Mouse (Mus musculus): ENCODE measurements at regions not wholly inside any gene's neighbourhood (a gene's known extent, or its start where the extent isn't known, plus 50 kb on each side); places are given as distances from the start of the nearest gene placed in this dataset.

- no peak for DNase-seq (ENCODE audit: low spot score)
Observed at GRCm38 (mm10) chr1:157013669-157014048, 74.2 kb upstream of the Ralgps2 start.

GRCm38 (mm10) chr1:157012950-157013668 lies 73.7 kb upstream of the Ralgps2 start:
- no peak for DNase-seq (ENCODE audit: low spot score)

- DNase-seq (ENCODE audit: low spot score): no peak
Observed at GRCm38 (mm10) chr1:157011226-157011625, 71.8 kb upstream of the Ralgps2 start.

DNA sequence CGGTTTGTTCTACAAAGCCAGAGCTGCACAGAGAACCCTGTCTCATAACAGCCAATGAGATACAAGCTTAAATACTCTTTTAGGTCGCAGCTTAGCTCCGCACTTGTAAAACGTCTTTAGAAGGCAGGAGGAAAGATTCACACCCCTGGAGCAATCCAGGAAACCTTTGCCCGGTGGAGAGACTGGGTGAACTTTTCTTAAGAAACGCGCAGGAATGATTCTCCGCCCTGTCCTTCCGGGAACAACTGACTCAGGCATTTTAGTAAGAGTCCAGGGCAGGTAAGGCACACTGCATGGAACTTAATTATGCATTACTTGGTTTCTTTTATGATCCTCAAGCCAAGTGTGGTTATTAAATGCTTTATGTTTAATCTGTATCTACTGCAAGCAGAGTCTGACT lies 70.0 kb upstream of the Ralgps2 start:
- DNase-seq (ENCODE audit: low spot score): no peak

- peak; percentile 61 for DNase-seq (ENCODE audit: low spot score)
Observed at GRCm38 (mm10) chr1:157007891-157008730, 68.7 kb upstream of the Ralgps2 start.

- no peak for DNase-seq (ENCODE audit: low spot score)
Observed at GRCm38 (mm10) chr1:157004312-157005074, 65.1 kb upstream of the Ralgps2 start.

- DNase-seq (ENCODE audit: low spot score): no peak
Observed at GRCm38 (mm10) chr1:157003034-157003433, 63.6 kb upstream of the Ralgps2 start.

- DNase-seq (ENCODE audit: low spot score): no peak
Observed at GRCm38 (mm10) chr1:157002258-157002657, 62.8 kb upstream of the Ralgps2 start.

DNA sequence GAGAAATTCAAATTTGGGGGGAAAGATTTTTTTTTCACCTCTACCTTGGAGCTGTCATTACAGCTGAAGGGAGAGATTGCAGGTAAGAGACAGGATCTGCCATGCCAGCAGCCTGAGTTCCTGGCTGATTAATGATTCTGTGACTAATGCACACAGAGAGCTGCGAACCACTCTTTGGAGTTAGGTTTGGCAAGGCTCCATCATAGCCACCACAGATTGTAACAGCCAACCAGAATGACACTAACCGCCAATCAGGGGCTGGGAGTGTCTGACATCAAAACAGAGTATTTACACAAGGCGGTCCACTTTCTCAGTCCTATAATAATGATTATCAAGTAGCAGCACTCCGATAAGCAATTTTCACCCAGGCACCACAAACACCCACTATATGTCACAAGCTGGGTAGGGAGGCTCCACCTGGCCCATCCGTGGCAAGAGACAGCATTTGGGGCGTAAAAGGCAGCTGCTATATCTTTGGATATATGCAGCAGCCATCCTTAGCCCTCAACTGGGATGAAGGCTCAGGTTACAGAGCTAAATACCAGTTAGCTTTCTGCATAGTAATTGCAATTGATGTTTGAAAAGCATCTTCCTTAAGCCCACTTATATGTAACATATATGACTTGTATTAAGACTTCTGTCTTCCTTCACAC lies 61.7 kb upstream of the Ralgps2 start:
- DNase-seq (ENCODE audit: low spot score): no peak

GRCm38 (mm10) chr1:156999947-157000346 lies 60.5 kb upstream of the Ralgps2 start:
- DNase-seq (ENCODE audit: low spot score): no peak

GRCm38 (mm10) chr1:156999272-156999671 lies 59.8 kb upstream of the Ralgps2 start:
- no peak for DNase-seq (ENCODE audit: low spot score)

GRCm38 (mm10) chr1:156997476-156998305 lies 58.3 kb upstream of the Ralgps2 start:
- no peak for DNase-seq (ENCODE audit: low spot score)

- no peak for DNase-seq (ENCODE audit: low spot score)
Observed at GRCm38 (mm10) chr1:156997033-156997432, 57.6 kb upstream of the Ralgps2 start.

- DNase-seq (ENCODE audit: low spot score): no peak
Observed at GRCm38 (mm10) chr1:156996084-156996880, 56.9 kb upstream of the Ralgps2 start.

GRCm38 (mm10) chr1:156995180-156995951 lies 55.9 kb upstream of the Ralgps2 start:
- DNase-seq (ENCODE audit: low spot score): no peak

DNA sequence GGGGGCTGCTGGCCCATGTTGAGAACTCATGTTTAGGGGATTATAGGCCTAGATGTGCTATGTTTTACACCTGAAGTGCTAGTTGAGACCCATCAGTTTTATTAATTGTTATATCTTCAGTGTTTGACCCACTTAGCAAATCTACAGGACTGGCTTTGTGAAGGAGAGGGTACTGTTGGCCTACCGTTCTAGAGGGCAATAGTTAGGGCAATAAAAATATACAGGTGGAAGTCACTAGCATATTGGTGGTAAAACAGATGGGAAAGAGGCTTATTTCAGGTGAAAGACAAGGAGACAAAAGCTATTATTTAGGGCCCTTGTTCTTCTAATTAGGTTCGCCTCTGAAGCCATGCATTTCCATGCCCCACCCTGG lies 55.2 kb upstream of the Ralgps2 start:
- DNase-seq (ENCODE audit: low spot score): no peak

DNA sequence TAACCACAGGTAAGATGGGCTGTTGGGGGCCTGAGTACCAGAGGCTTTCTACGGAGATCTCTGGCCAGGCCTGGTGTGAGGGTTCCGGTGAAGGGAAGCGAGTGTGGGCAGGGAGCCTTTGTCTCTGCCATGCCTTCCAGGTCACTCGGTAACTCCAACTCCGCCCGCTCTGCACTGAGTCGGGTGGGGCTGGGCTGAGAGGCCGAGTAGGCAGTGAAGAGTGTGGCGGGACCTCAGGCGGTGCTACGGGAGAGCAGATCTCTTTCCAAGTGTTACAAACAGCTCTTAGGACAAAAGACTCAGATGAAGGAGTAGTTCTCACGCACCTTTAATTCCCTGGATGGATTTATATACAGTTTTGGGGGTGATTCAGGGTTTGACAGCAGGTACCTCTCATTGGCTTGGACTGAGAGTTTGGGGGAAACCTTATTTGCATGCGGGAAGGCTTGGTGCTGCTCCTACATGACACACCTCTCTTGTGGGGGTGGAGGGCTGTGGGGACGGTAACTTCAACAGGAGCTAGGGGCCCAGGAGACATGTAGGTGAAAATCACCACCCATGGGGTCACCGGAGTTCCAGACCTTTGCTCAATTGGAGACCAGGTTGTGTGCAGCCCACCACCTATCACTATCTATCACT lies 54.7 kb upstream of the Ralgps2 start:
- no peak for DNase-seq (ENCODE audit: low spot score)

DNA sequence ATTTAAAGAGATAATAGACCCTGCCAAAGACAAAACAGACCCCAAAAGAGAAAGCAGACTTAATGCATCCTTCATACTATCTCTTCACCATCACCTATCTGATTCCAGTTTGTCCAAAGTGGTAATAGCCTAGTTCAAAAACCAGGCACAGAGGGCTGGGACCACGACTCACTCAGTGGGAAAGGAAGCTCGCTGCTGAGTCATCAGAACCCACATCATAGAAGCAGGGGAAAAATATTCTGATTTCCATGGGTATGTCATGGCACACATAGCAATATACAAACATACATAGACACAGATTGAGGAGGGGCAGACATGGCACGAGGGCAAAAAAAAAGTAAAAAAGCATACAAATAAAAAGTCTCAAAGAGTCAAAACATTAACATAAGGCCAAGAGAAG lies 53.7 kb upstream of the Ralgps2 start:
- DNase-seq (ENCODE audit: low spot score): no peak

- DNase-seq (ENCODE audit: low spot score): no peak
Observed at GRCm38 (mm10) chr1:156992536-156992935, 53.1 kb upstream of the Ralgps2 start.

Measured in testis, postnatal 14 days (tissue).